Mouse (Mus musculus) small intestine, adult 2 months (tissue): ENCODE results near the gene Sema3c. TPM values are rescaled to one million over a fixed set of nuclear protein-coding genes. Genes with fewer than 3 reads are reported as not detected.

Experiments
- H3K27ac ChIP-seq: fragments of 200-500 bp; 2 replicates; pipeline ENCODE4 v1.5.1; 2012; ENCODE audit warnings: low read depth, low read length, control low read depth, inconsistent platforms; ENCODE audit not compliant: insufficient read depth
- H3K27me3 ChIP-seq: fragments of 200-500 bp; 2 replicates; pipeline ENCODE4 v1.6.1; 2012; ENCODE audit warnings: mild to moderate bottlenecking, moderate library complexity, low read length, inconsistent platforms; ENCODE audit not compliant: control insufficient read depth, insufficient read depth
- H3K36me3 ChIP-seq: fragments of 200-500 bp; 2 replicates; pipeline ENCODE4 v1.6.1; 2012; ENCODE audit warnings: mild to moderate bottlenecking, low read length, control low read depth, inconsistent platforms; ENCODE audit not compliant: control insufficient read depth, insufficient read depth
- H3K4me1 ChIP-seq: fragments of 200-500 bp; 2 replicates; pipeline ENCODE4 v1.6.1; 2012; ENCODE audit warnings: low read length, inconsistent platforms, mixed read lengths; ENCODE audit not compliant: control insufficient read depth, insufficient read depth, insufficient read length
- H3K4me3 ChIP-seq: fragments of 200-500 bp; 2 replicates; pipeline ENCODE4 v1.5.1; 2012; ENCODE audit warnings: low read depth, mild to moderate bottlenecking, control low read depth, inconsistent platforms, low read length, moderate library complexity
- CTCF ChIP-seq: fragments of 200-500 bp; IDR thresholded peaks from 2 replicates; pipeline ENCODE4 v1.5.1; 2012; ENCODE audit warnings: low read depth, mild to moderate bottlenecking, control low read depth, inconsistent platforms, low read length, moderate library complexity, mixed read lengths; ENCODE audit not compliant: insufficient replicate concordance, insufficient read length; ENCODE audit errors: extremely low read depth
- POLR2A ChIP-seq: fragments of 200-500 bp; IDR thresholded peaks from 2 replicates; pipeline ENCODE4 v1.6.1; 2012; ENCODE audit warnings: low read depth, mild to moderate bottlenecking, control low read depth, inconsistent platforms, low read length, moderate library complexity
- WGBS: fragments of 180-500 bp; shearing (Covaris S2); methylation state at CpG from one replicate; pipeline ENCODE4 v1.1.7; 2018; 5-methylcytosine and 5-hydroxymethylcytosine counted together
- polyA plus RNA-seq: library from polyadenylated mRNA; depleted of rRNA; stranded (reverse); fragments of >200 nt; gene quantifications from 2 replicates; pipeline ENCODE4 v1.2.3, GENCODE M21; 2012

Sema3c gene
- polyA plus RNA-seq, 1 experiment = 0.90 TPM

DNA sequence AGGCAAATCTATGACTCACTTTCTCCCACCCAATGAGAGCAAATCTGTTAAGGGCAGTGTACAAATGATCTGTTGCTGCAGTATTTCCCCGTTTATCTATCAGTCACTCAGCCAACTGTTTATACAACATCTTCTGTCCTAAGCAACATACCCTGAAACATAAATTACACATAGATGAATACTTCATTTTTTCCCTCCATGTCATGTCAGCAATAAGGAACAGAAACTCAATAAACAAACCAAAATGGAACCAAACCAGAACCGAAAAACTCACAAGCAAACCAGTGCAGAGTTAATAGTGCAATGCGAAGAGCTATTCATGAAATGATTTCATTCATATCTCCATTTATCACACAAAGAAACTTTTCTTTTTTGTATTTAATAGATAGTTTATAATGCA, 17.8 kb downstream of the Sema3c start:
- no peaks in the 10 kb centered on the region for H3K27me3 ChIP-seq
- WGBS = 82% methylated on average over 3 of the region's 3 CpGs
- H3K36me3 ChIP-seq = no peaks in the 10 kb centered on the region
- TF ChIP-seq CTCF (no peak), POLR2A (no peak)
- no peak overlapping the region for H3K4me3 ChIP-seq
- H3K27ac ChIP-seq = no peak overlapping the region
- H3K4me1 ChIP-seq = no peaks in the 10 kb centered on the region

DNA sequence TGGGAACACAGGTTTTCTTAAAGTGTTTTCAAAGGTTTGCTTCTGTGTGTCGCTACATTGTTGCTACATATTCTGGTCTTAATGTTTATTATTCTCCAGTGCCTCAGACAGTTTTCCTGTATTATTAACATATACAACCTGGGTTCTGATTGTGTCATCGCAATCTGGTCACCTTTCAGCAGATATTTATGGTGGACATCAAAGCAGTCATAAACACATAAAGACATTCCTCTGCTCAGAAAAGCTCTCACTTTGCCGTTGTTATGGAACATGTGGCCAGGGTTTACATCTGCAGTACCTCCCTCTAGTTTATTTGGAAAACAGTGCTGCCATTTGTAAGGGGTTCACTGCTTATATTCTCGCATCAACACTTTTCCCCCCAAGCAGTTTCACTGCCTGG, 27.6 kb downstream of the Sema3c start:
- TF ChIP-seq POLR2A = no peak
- TF ChIP-seq CTCF = no peak
- 23% methylated on average over 4 of the region's 4 CpGs for whole genome bisulfite sequencing
- Histone ChIP-seq H3K4me3 (no peak overlapping the region), H3K27ac (no peak overlapping the region), H3K27me3 (no peaks in the 10 kb centered on the region), H3K4me1 (no peaks in the 10 kb centered on the region), H3K36me3 (no peaks in the 10 kb centered on the region)

GRCm38 (mm10) chr5:17620619-17621018, 46.5 kb downstream of the Sema3c start:
- WGBS = 83% methylated on average over 2 of the region's 2 CpGs
- no peaks in the 10 kb centered on the region for H3K36me3 ChIP-seq
- no peak overlapping the region for H3K4me3 ChIP-seq
- no peaks in the 10 kb centered on the region for H3K27me3 ChIP-seq
- no peak overlapping the region for H3K27ac ChIP-seq
- TF ChIP-seq POLR2A (no peak), CTCF (no peak)
- H3K4me1 ChIP-seq = no peaks in the 10 kb centered on the region

DNA sequence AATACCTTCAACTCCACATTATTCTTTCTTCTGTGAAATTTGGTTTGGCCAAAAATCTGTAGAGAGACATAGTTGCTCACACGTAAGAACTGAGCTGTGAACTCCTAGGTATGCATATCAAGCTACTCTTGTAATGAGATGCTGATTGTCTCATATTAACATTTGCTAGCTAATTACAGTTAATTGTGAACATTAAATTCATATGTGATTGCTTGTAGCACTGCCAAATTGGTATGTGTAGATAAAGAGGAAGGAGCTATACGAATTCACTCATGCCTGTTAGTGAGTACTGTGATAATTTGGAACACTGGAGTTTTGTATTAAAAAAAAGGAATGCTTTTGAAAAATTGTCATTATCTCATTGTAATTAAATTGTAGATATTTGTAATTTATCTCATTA, 48.5 kb downstream of the Sema3c start:
- TF ChIP-seq POLR2A = no peak
- H3K27me3 ChIP-seq = no peaks in the 10 kb centered on the region
- no peak overlapping the region for H3K27ac ChIP-seq
- H3K4me3 ChIP-seq = no peak overlapping the region
- no peaks in the 10 kb centered on the region for H3K36me3 ChIP-seq
- no peaks in the 10 kb centered on the region for H3K4me1 ChIP-seq
- WGBS = 91% methylated on average over 2 of the region's 2 CpGs

GRCm38 (mm10) chr5:17628606-17629005, 54.5 kb downstream of the Sema3c start:
- Histone ChIP-seq H3K36me3 (no peaks in the 10 kb centered on the region), H3K27ac (no peak overlapping the region), H3K4me3 (no peak overlapping the region), H3K27me3 (no peaks in the 10 kb centered on the region), H3K4me1 (no peaks in the 10 kb centered on the region)
- TF ChIP-seq CTCF (no peak), POLR2A (no peak)
- whole genome bisulfite sequencing = 57% methylated on average over 1 of the region's 1 CpGs

- WGBS = 70% methylated on average over 3 of the region's 3 CpGs
- TF ChIP-seq POLR2A = no peak
- TF ChIP-seq CTCF = no peak
Observed at GRCm38 (mm10) chr5:17629599-17629998, 55.5 kb downstream of the Sema3c start.

GRCm38 (mm10) chr5:17639519-17639918, 65.4 kb downstream of the Sema3c start:
- Histone ChIP-seq H3K27ac (no peak overlapping the region), H3K27me3 (no peaks in the 10 kb centered on the region), H3K4me3 (no peak overlapping the region), H3K4me1 (no peaks in the 10 kb centered on the region), H3K36me3 (no peaks in the 10 kb centered on the region)
- no peak for TF ChIP-seq POLR2A
- TF ChIP-seq CTCF = no peak
- 77% methylated on average over 3 of the region's 3 CpGs for WGBS

More at GRCm38 (mm10) chr5:17629599-17629998, 55.5 kb downstream of the Sema3c start:
- no peaks in the 10 kb centered on the region for H3K36me3 ChIP-seq
- H3K4me1 ChIP-seq = no peaks in the 10 kb centered on the region
- H3K27ac ChIP-seq = no peak overlapping the region
- no peaks in the 10 kb centered on the region for H3K27me3 ChIP-seq
- H3K4me3 ChIP-seq = no peak overlapping the region
